Mouse (Mus musculus) liver, adult 2 months (tissue): Measurements from ENCODE around the gene Scarb1. TPM values are rescaled to one million over a fixed set of nuclear protein-coding genes. Genes with fewer than 3 reads are reported as not detected.
A peak's percentile ranks its signal among the peaks of the same experiment; 100 is the strongest.

Source experiments
- DNase-seq: peaks from one replicate; pipeline ENCODE4 v3.0.0-alpha.2; 2011; ENCODE audit warnings: low read depth, low spot score; ENCODE audit errors: extremely low read depth
- H3K27ac ChIP-seq: fragments of 200-500 bp; replicated peaks from 2 replicates; pipeline ENCODE4 v1.5.1; 2012; ENCODE audit warnings: low read depth, mild to moderate bottlenecking, control low read depth, inconsistent platforms, low read length; ENCODE audit not compliant: insufficient read depth
- H3K27me3 ChIP-seq: fragments of 200-500 bp; 2 replicates; pipeline ENCODE4 v1.6.1; 2012; ENCODE audit warnings: mild to moderate bottlenecking, moderate library complexity, low read length, inconsistent platforms; ENCODE audit not compliant: control insufficient read depth, insufficient read depth
- H3K36me3 ChIP-seq: fragments of 200-500 bp; 2 replicates; pipeline ENCODE4 v1.6.1; 2012; ENCODE audit warnings: low read length, inconsistent platforms; ENCODE audit not compliant: control insufficient read depth, insufficient read depth
- H3K4me1 ChIP-seq: fragments of 200-500 bp; 2 replicates; pipeline ENCODE4 v1.6.1; 2011; ENCODE audit warnings: low read length; ENCODE audit not compliant: control insufficient read depth, insufficient read depth
- H3K4me3 ChIP-seq: fragments of 200-500 bp; 2 replicates; pipeline ENCODE4 v1.5.1; 2011; ENCODE audit warnings: low read depth, mild to moderate bottlenecking, control low read depth, low read length, moderate library complexity; ENCODE audit not compliant: insufficient read depth
- H3K79me2 ChIP-seq: fragments of 200-500 bp; 2 replicates; pipeline ENCODE4 v1.6.1; 2012; ENCODE audit warnings: inconsistent platforms, mild to moderate bottlenecking, low read length, moderate library complexity; ENCODE audit not compliant: control insufficient read depth, insufficient read depth
- H3K9ac ChIP-seq: fragments of 200-500 bp; 2 replicates; pipeline ENCODE4 v1.6.1; 2012; ENCODE audit warnings: low read depth, mild to moderate bottlenecking, control low read depth, inconsistent platforms, low read length
- CTCF ChIP-seq: fragments of 200-500 bp; IDR thresholded peaks from 2 replicates; pipeline ENCODE4 v1.5.1; 2011; ENCODE audit warnings: low read depth, low read length, control low read depth
- POLR2A ChIP-seq: fragments of 200-500 bp; IDR thresholded peaks from 2 replicates; pipeline ENCODE4 v1.6.1; 2011; ENCODE audit warnings: low read length, control low read depth; ENCODE audit not compliant: insufficient read depth; ENCODE audit errors: extremely low read depth
- WGBS: fragments of 180-500 bp; shearing (Covaris S2); methylation state at CpG from one replicate; pipeline ENCODE4 v1.1.7; 2018; 5-methylcytosine and 5-hydroxymethylcytosine counted together
- polyA plus RNA-seq: library from polyadenylated mRNA; depleted of rRNA; stranded (reverse); fragments of >200 nt; gene quantifications from 2 replicates; pipeline ENCODE4 v1.2.3, GENCODE M21; 2012
- total RNA-seq: library from RNA; depleted of rRNA; stranded (reverse); fragments of >200 nt; gene quantifications from 2 replicates; pipeline ENCODE4 v1.2.3, GENCODE M21; 2014

Gene Scarb1
- total and polyA plus RNA-seq, 2 experiments: 72.4 to 189 TPM

DNA sequence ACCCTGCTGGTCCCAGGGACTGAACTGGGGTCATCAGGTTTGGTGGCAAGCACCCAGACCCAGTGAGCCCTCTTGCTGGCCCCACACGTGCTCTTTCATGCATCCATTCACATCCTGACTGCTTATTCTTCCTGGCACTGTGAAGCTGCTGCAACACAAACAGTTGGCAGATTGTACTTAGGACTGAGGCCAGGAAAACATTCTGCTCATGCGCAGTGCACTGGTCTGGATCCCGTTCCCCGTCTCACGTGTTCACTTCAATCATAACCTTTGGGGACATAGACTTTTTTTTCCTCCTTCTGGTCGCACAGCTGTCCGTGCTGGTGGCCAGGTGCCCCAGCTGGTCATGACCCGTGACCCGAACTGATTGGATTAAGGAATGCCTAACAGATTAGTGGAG lies 19.7 kb upstream of the Scarb1 start:
- H3K27ac ChIP-seq: no peak overlapping the region
- 17% methylated on average over 9 of the region's 9 CpGs for WGBS
- no peak overlapping the region for H3K9ac ChIP-seq
- H3K27me3 ChIP-seq: no peaks in the 10 kb centered on the region
- no peak overlapping the region for H3K4me3 ChIP-seq
- DNase-seq: peak; percentile 92
- TF ChIP-seq POLR2A: no peak
- H3K79me2 ChIP-seq: no peaks in the 10 kb centered on the region
- H3K4me1 ChIP-seq: 0 out of 2 replicates have a peak, but pooled peaks cover 1% of the 10 kb centered on the region
- no peaks in the 10 kb centered on the region for H3K36me3 ChIP-seq

DNA sequence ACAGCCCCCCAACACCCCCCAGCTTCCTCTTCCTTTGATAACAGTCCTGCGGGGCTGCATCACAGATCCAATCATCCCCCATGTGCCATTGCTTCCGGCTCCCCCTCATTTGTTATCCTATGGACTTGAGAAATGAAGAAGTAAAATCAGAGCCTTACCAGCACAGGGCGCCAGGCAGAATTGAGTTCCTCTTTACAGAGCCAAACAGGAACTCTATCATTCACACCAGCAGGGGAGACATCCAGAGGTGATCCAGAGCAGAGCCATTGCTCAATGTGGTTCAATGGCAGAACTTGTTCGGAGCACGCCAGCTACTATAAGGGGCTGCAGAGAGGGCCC lies 17.3 kb upstream of the Scarb1 start:
- Histone ChIP-seq H3K27ac (peak overlapping the region; percentile 28; the same call in 1 of the 2 replicates), H3K4me3 (no peak overlapping the region), H3K27me3 (no peaks in the 10 kb centered on the region), H3K4me1 (0 out of 2 replicates have a peak, but pooled peaks cover 1% of the 10 kb centered on the region), H3K79me2 (no peaks in the 10 kb centered on the region), H3K9ac (no peak overlapping the region), H3K36me3 (no peaks in the 10 kb centered on the region)
- 61% methylated on average over 5 of the region's 5 CpGs for WGBS
- no peak for TF ChIP-seq CTCF
- TF ChIP-seq POLR2A: no peak
- peak; percentile 50 for DNase-seq

DNA sequence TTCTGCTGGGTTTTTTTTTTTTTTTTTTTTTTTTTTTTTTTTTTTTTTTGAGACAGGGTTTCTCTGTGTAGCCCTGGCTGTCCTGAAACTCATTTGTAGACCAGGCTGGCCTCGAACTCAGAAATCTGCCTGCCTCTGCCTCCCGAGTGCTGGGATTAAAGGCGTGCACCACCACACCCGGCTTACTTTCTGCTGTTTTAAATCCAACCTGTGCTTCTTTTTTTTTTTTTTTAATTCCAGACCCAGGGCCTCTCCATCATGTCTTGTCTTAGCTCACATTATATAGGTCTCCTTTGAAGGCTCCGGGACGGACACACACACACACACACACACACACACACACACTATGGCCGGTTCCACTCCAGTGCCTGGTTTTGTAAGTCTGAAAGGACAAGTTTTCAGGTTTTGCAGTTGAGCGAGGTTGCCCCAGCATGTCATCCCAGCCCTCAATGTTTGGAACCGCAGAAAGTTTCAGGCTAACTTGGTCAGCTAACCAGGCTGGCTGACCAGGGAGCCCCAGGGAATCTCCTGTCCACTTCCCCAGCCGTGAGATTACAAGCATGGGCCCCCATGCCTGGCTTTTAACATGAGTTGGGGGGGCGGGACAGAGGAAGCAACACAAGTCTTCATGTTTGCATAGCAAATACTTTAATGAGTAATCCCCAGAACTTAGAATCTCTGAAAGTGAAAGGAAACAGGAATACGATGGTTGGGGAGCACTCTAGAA lies 16.8 kb upstream of the Scarb1 start:
- no peak overlapping the region for H3K4me3 ChIP-seq
- 76% methylated on average over 12 of the region's 12 CpGs for WGBS
- TF ChIP-seq POLR2A (no peak), CTCF (no peak)

DNA sequence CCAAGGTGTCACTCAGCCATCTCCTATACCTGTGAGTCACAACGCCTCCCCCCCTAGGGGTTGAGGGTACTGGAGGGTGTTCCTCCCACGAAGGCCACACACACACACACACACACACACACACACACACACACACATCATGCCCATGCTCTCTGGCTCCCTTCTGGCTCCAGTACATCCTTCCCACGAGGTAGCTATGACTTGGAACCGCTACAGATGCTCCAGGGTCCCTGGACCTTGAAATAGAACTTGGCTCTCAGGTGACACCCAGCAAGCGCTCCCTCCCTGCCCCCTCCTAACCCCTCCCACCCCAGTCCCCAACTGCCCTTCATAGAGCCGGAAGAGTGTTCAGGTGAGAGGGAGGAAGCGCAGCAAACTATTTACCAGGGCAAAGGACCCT lies 14.8 kb upstream of the Scarb1 start:
- Histone ChIP-seq H3K27ac (no peak overlapping the region), H3K79me2 (no peaks in the 10 kb centered on the region), H3K4me1 (0 out of 2 replicates have a peak, but pooled peaks cover 1% of the 10 kb centered on the region), H3K4me3 (no peak overlapping the region), H3K27me3 (no peaks in the 10 kb centered on the region), H3K9ac (no peak overlapping the region), H3K36me3 (no peaks in the 10 kb centered on the region)
- 61% methylated on average over 7 of the region's 7 CpGs for WGBS
- TF ChIP-seq CTCF: no peak
- no peak for TF ChIP-seq POLR2A
- DNase-seq: no peak

More for the DNA sequence above, 16.8 kb upstream of the Scarb1 start:
- H3K4me1 ChIP-seq: 0 out of 2 replicates have a peak, but pooled peaks cover 1% of the 10 kb centered on the region
- no peaks in the 10 kb centered on the region for H3K36me3 ChIP-seq
- H3K27me3 ChIP-seq: no peaks in the 10 kb centered on the region
- H3K79me2 ChIP-seq: no peaks in the 10 kb centered on the region
- no peak for DNase-seq
- no peak overlapping the region for H3K9ac ChIP-seq
- peak overlapping the region; percentile 28; the same call in 1 of the 2 replicates for H3K27ac ChIP-seq

DNA sequence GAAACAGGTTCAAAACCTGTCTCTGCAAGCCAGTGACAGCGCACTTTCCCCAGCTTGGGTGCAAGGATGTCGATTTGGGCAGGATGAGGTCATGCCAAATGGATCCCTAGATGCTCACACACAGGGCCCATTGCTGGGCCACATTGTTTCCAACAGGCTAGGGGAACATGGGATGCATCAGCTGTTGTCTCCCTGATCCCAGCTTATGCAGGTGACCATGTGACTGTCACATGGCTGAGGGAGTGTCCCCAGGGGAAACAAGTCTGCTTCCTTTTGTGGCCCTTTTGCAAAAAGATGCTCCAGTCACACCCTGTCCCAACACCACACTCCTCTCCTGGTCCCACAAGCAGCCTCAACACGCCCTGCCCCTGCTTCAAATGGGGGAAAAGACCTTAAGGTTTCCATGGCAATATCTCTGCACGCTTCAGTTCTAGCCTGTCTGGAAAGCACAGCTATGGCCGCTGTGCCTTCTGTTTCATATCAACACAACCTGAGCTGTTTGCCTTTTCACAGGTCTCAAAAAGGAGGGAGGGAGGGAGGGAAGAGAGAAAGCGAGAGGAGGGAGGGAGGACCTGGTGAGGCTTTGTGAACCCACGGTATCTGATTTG lies 14.1 kb upstream of the Scarb1 start:
- Histone ChIP-seq H3K4me1 (no peaks in the 10 kb centered on the region), H3K27ac (no peak overlapping the region), H3K4me3 (no peak overlapping the region), H3K79me2 (no peaks in the 10 kb centered on the region), H3K36me3 (no peaks in the 10 kb centered on the region), H3K9ac (no peak overlapping the region), H3K27me3 (no peaks in the 10 kb centered on the region)
- WGBS: 83% methylated on average over 7 of the region's 7 CpGs
- no peak for DNase-seq
- TF ChIP-seq CTCF (no peak), POLR2A (no peak)

DNA sequence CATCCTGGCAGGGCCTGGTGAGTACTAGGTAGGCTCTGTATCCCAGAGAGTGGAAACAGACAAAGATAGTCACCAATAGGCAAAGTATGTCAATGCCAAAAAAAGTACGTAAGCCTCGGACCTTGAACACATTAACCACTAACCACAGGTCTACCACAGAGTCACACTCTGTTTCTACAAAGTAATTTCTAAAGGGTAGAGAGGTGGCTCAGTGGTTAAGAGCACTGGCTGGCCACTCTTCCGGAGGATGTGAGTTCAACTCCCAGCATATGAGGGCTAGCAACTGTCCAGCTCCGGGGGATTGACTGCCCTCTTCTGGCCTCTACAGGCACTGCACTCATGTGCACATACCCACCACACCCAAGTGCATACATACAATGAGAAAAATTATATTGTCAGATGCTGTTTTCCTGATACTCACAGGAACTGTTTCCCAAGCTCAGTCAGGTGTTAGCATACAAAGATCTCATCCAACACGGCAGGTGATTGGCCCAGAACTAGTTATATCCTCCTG lies 11.9 kb upstream of the Scarb1 start:
- Histone ChIP-seq H3K36me3 (no peaks in the 10 kb centered on the region), H3K27ac (no peak overlapping the region), H3K27me3 (no peaks in the 10 kb centered on the region), H3K4me1 (peaks cover 6% of the 10 kb centered on the region), H3K9ac (no peak overlapping the region), H3K4me3 (no peak overlapping the region), H3K79me2 (no peaks in the 10 kb centered on the region)
- WGBS: 95% methylated on average over 5 of the region's 5 CpGs
- peak; percentile 42 for TF ChIP-seq CTCF
- no peak for TF ChIP-seq POLR2A
- DNase-seq: no peak
